Mouse (Mus musculus): ENCODE results near the gene Mbtd1.

DNA sequence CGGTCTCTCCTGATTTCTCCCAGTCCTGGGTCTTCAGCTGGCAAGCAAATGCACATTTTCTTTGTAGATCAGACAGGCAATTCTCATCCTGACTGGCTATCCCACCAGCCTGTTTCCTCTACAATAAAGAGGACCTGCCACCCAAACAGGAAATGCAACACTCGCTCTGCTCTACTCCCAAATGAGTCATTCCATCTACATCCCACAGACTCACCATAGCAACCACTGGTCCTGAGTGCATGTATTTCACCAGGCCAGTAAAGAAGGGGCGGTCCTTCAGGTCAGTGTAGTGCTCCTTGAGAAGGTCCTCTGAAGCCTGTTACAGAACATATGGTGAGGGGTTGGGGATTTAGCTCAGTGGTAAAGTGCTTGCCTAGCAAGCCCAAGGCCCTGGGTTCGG is 77.4 kb downstream of the Mbtd1 start:
- no peak for TF ChIP-seq CTCF (IDR thresholded peaks at IDR 0.05; ENCODE audit: low read depth, low read length)
- no peak for TF ChIP-seq POLR2A (IDR thresholded peaks at IDR 0.05; ENCODE audit: extremely low read depth, insufficient read depth, low read length)

Measured in liver, adult 2 months (tissue).